Mouse (Mus musculus) CH12.LX (cell line): Measurements from ENCODE around the gene Cpa1.
A peak's percentile ranks its signal among the peaks of the same experiment; 100 is the strongest.

Experiments
- MAX ChIP-seq: IDR thresholded peaks from 2 replicates; pipeline ENCODE4 v1.6.1; 2011; ENCODE audit warnings: low read length, improper control_type of control experiment
- MYC ChIP-seq: IDR thresholded peaks from 2 replicates; pipeline ENCODE4 v1.6.1; 2011; ENCODE audit warnings: low read depth, mild to moderate bottlenecking, improper control_type of control experiment, low read length
- NELFE ChIP-seq: IDR thresholded peaks from 2 replicates; pipeline ENCODE4 v1.6.1; 2011; ENCODE audit warnings: low read depth, low read length, improper control_type of control experiment
- NRF1 ChIP-seq: IDR thresholded peaks from 2 replicates; pipeline ENCODE4 v1.6.1; 2014; ENCODE audit warnings: low read depth, mild to moderate bottlenecking, inconsistent platforms, low read length, improper control_type of control experiment, moderate library complexity
- POLR2A ChIP-seq: IDR thresholded peaks from 2 replicates; pipeline ENCODE4 v1.6.1; 2011; ENCODE audit warnings: low read depth, mild to moderate bottlenecking, improper control_type of control experiment, low read length
- RCOR1 ChIP-seq: conservative IDR thresholded peaks from 2 replicates; pipeline ENCODE4 v1.6.1; 2012; ENCODE audit warnings: low read depth, mild to moderate bottlenecking, inconsistent platforms, low read length, improper control_type of control experiment
- SIN3A ChIP-seq: IDR thresholded peaks from 2 replicates; pipeline ENCODE4 v1.6.1; 2012; ENCODE audit warnings: low read length, improper control_type of control experiment, inconsistent platforms
- USF1 ChIP-seq: IDR thresholded peaks from 2 replicates; pipeline ENCODE4 v1.6.1; 2014; ENCODE audit warnings: low read depth, mild to moderate bottlenecking, inconsistent platforms, low read length, improper control_type of control experiment
- USF2 ChIP-seq: conservative IDR thresholded peaks from 2 replicates; pipeline ENCODE4 v1.6.1; 2011; ENCODE audit warnings: low read depth, low read length, improper control_type of control experiment
- ZNF384 ChIP-seq: IDR thresholded peaks from 2 replicates; pipeline ENCODE4 v1.6.1; 2012; ENCODE audit warnings: low read depth, low read length, improper control_type of control experiment, inconsistent platforms

DNA sequence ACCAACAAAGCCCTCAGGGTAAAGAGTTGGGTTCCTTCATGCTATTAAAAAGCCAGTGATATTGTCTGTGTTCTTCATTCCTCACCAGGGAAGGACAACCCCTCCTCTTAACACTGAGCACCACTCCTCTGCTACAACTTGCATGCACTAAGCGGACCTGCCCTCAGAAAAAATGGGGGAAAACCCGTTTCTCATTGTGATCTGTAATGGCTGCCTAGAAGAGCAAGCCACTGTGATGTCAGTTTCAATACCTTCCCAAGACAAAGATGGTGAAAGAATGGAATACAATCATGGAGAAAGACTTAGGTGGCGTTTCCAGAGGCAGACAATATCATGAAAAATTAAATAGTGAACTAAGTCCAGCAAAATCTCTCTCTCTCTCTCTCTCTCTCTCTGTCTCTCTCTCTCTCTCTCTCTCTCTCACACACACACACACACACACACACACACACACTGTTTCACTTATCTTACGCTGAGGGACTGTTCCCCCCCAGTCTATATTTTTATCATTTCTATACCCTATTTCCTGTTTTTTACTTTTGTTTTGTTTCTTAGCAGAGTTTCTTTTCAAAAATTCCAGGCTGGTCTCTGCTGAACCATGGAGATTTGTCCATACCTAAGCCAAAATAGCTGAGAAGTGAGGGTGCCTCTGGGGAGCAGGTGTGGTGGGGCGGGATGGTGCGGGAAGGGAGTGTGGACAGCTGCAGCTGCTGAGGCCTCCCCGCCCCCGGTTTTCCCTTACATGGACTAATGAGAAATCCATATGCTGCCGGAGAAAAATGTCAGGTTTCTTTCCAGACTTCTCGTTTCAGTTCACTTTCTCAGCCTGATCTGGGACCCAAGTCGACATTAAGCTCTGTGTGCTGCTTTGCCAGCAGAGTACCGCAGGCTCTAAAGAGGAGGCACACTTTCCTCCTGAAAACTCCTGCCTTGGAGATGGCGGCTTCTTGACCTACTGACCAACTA, 43.2 kb downstream of the Cpa1 start:
- peak; percentile 67 for TF ChIP-seq ZNF384
- TF ChIP-seq SIN3A: no peak
- no peak for TF ChIP-seq USF1
- TF ChIP-seq MYC: no peak
- TF ChIP-seq USF2: no peak
- TF ChIP-seq MAX: no peak
- no peak for TF ChIP-seq POLR2A
- 0 out of 2 replicates have a peak, but pooled peaks have one; percentile 24 for TF ChIP-seq NRF1
- no peak for TF ChIP-seq NELFE
- no peak for TF ChIP-seq RCOR1
